Mouse (Mus musculus) bone marrow, adult 2 months (tissue): ENCODE results near the gene Gm525. TPM values are rescaled to one million over a fixed set of nuclear protein-coding genes. Genes with fewer than 3 reads are reported as not detected.

Experiments used
- H3K27ac ChIP-seq: fragments of 200-500 bp; 2 replicates; pipeline ENCODE4 v1.5.1; 2012; ENCODE audit warnings: low read depth, mild to moderate bottlenecking, control low read depth, inconsistent platforms, low read length; ENCODE audit not compliant: control insufficient read depth, poor library complexity, insufficient read depth
- H3K4me1 ChIP-seq: fragments of 200-500 bp; 2 replicates; pipeline ENCODE4 v1.6.1; 2011; ENCODE audit warnings: low read length; ENCODE audit not compliant: control insufficient read depth, insufficient read depth
- H3K4me3 ChIP-seq: fragments of 200-500 bp; replicated peaks from 2 replicates; pipeline ENCODE3; 2011; ENCODE audit warnings: mild to moderate bottlenecking, low read depth, low read length, control low read depth; ENCODE audit not compliant: control insufficient read depth
- CTCF ChIP-seq: fragments of 200-500 bp; IDR thresholded peaks from 2 replicates; pipeline ENCODE4 v1.5.1; 2011; ENCODE audit warnings: low read length, control low read depth; ENCODE audit not compliant: control insufficient read depth, insufficient read depth
- POLR2A ChIP-seq: fragments of 200-500 bp; IDR thresholded peaks from 2 replicates; pipeline ENCODE4 v1.6.1; 2011; ENCODE audit warnings: low read depth, mild to moderate bottlenecking, control low read depth, low read length, borderline replicate concordance; ENCODE audit not compliant: control insufficient read depth
- WGBS: fragments of 180-500 bp; shearing (Covaris S2); methylation state at CpG from one replicate; pipeline ENCODE4 v1.1.7; 2018; 5-methylcytosine and 5-hydroxymethylcytosine counted together
- polyA plus RNA-seq: library from polyadenylated mRNA; stranded (reverse); fragments of >200 nt; gene quantifications from 2 replicates; pipeline ENCODE4 v1.2.4, GENCODE M21; 2011; ENCODE audit warnings: low replicate concordance; ENCODE audit not compliant: missing spikeins, insufficient read depth, insufficient read length

Gene Gm525
- not detected in 2 replicates for polyA plus RNA-seq

DNA sequence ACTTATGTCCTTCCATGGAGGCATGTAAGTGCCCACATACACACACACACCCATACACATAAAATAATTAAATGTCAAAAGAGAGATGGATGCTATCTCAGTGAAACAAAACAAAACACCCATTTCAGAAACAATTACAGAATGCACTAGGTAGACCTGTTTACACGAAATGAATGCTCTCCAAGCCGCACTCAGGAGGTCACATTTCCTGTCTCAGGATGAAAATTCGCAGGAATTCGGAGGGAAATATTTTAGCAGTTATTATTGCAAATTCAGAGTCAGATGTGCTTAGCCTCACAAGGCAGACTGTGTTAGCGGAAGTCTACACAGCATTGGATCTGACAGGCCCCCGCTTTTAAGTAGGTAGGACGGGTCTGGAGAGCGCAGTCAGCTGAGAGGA, at the start of gene Gm525:
Gene Gm525, plus strand, starts transcription at position 301 of the 400 bp plus-strand sequence.
- no peaks in the 10 kb centered on the region; the same call in 1 of the 2 replicates for H3K4me1 ChIP-seq
- H3K4me3 ChIP-seq: no peak within 1 kb of the TSS
- H3K27ac ChIP-seq: no peak within 1 kb of the TSS
- TF ChIP-seq POLR2A (no peak), CTCF (no peak)
- 81% methylated on average over 8 of the region's 8 CpGs for WGBS

DNA sequence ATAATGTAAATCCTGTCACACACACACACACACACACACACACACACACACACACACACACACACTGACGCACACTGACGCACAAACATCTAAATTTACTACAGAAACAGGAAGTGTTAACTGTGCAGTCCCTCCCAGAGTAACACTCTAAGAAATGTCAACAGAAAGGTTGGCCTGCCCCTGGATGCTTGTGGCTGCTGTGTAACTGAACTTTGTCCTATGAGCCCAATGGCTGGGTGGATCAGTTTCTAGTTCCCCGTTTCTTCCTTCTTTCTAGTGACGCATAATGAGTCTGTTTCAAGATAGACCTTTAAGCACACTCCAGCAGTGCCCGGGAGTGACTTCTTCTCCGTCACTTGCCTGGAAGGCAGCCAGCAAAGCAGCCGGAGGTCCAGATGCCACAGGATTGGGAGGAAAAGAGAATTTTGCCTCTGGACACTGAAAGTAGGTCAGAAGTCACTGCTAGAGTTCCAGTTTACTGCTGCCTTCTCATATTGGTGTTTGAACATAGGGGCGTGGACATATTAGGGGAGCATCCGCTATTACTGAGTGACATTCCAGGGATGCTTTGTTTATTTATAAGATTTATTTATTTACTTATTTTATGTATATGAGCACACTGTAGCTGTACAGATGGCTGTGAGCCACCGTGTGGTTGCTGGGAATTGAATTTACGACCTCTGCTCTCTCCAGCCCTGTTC, 49.3 kb upstream of the Gm525 start:
- peak; percentile 10; the same call in 1 of the 2 replicates for TF ChIP-seq CTCF
- TF ChIP-seq POLR2A: no peak
- no peak overlapping the region for H3K4me3 ChIP-seq
- peak overlapping the region; percentile 81 for H3K27ac ChIP-seq
- no peaks in the 10 kb centered on the region; the same call in 1 of the 2 replicates for H3K4me1 ChIP-seq
- WGBS: 25% methylated on average over 11 of the region's 11 CpGs

DNA sequence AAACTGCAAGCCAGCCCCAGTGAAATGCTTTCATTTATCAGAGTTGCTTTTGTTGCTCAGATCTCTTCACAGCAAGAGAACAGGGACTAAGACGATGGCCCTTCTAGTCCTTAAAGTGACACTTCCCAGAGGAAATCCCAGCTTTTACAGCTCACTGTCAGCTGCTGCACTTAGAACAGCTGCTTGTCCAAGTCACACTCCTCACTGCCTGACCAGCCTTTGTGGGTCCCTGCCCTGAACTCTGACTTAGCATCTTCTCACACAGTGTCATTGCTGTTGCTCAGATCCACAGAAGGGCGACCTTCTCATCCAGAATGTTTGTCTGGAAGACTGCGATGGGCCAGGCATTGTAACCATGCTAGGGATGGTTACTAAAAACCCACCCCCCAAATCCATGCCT, 48.0 kb upstream of the Gm525 start:
- TF ChIP-seq CTCF: no peak
- 88% methylated on average over 3 of the region's 3 CpGs for WGBS
- Histone ChIP-seq H3K4me1 (no peaks in the 10 kb centered on the region; the same call in 1 of the 2 replicates), H3K27ac (no peak overlapping the region), H3K4me3 (no peak overlapping the region)

DNA sequence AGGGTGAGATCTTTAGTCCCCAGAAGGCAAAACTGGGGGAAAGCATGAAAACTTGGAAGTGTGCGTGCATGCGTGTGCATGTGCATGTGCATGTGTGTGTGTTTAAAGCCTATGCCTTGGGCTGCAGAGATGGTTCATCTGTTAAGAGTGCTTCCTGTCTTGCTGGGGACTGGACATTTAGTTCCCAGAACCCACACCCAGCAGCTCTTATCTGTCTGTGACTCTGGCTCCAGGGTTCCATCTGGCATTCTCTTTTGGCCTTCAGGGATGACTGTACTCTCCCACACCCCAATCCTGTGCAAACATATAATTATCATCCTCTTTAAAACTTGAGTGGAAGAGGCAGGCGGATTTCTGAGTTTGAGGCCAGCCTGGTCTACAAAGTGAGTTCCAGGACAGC, 47.5 kb upstream of the Gm525 start:
- WGBS: 81% methylated on average over 3 of the region's 3 CpGs
- no peak overlapping the region for H3K4me3 ChIP-seq
- H3K27ac ChIP-seq: no peak overlapping the region
- H3K4me1 ChIP-seq: no peaks in the 10 kb centered on the region; the same call in 1 of the 2 replicates
- TF ChIP-seq POLR2A (no peak), CTCF (no peak)

DNA sequence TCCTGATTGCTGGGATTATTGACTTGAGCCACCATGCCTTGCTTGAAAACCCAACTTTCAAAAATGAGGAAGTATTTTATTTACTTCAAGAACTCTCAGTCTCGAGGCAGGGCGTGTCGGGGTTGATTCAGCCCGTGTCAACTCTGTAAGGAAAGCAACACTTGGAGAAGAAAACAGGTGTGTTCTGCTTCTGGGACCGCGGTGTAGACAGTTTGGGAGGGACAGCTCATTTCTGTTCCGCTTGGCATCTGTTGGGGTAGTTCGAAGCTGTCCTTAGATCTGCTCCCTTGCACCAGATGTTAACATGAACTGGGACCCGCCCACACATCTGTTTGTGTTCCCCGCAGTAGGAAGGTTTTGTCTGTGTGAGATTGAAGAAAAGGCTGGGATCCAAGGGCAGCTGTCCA, 45.7 kb upstream of the Gm525 start:
- Histone ChIP-seq H3K4me1 (no peaks in the 10 kb centered on the region; the same call in 1 of the 2 replicates), H3K4me3 (peak overlapping the region; percentile 36), H3K27ac (peak overlapping the region; percentile 79)
- WGBS: 7% methylated on average over 10 of the region's 10 CpGs
- TF ChIP-seq POLR2A: no peak

DNA sequence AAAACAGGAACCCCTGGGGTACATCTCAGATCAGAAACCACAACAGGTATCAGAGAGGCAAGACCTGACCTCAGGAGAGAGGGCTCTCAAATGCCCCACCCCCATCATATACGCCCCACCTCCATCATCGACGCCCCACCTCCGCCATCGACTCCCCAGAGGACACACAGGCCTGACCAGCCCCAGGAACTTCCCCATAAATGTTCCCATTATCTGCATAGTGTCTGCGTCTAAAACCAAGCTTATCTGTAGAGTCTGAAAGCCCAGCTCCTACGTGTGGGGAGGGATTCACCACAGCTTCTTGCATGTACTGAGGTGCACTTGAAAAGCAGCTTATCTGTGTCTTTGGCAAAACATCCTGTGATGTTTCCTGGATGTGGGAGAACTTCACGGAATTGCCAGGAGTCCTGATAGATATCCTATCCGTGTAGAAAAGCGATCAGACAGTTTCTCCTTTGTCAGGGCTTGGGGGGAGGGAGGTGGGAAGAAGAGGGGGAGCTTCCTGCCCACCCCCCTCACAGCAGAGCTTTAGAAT, 44.7 kb upstream of the Gm525 start:
- TF ChIP-seq CTCF: no peak
- TF ChIP-seq POLR2A: no peak
- Histone ChIP-seq H3K4me1 (no peaks in the 10 kb centered on the region; the same call in 1 of the 2 replicates), H3K27ac (peak overlapping the region; percentile 79; the same call in 1 of the 2 replicates), H3K4me3 (no peak overlapping the region)
- 9% methylated on average over 10 of the region's 10 CpGs for WGBS

DNA sequence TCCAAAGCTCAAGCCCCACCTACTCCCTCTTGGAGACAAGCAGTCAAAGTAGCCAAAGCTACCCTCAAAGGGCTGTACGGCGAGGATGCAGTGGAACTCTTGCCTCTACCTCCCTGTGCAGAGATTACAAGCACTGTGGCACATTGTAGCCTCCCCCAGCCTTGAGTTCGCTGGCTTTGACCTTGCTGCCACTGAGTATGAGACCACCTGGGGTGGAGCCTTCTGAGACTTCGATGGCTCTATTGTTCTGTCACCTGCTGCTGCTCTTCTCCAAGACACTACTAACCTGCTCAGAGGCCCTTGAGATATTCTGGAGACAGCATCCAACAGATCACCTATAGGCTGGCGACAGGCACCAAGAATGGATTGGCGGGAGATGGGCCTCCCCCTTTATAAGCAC, 43.1 kb upstream of the Gm525 start:
- H3K4me3 ChIP-seq: no peak overlapping the region
- TF ChIP-seq POLR2A (no peak), CTCF (no peak)
- H3K27ac ChIP-seq: no peak overlapping the region
- WGBS: 91% methylated on average over 6 of the region's 6 CpGs
- H3K4me1 ChIP-seq: no peaks in the 10 kb centered on the region; the same call in 1 of the 2 replicates

DNA sequence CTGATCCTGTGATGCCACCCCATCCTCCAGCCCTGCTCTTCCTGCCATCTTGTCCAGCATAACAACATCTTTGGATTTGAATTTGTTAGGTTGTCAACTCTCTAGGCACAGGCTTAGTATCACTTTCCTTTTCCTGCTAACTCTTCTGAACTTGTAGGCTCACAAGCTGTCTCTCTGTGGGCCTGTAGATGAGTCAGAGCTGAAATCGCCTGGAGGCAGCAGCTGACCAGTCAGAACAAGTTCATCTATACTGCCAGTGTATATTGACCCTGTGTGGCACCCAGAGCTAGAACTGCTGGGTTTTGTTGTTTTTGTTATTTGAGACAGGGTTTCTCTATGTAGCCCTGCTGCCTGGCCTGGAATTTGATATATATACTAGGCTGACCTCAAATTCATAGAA, 42.5 kb upstream of the Gm525 start:
- WGBS: 79% methylated on average over 1 of the region's 1 CpGs
- H3K27ac ChIP-seq: no peak overlapping the region
- TF ChIP-seq CTCF (no peak), POLR2A (no peak)

More for the DNA sequence above, 42.5 kb upstream of the Gm525 start:
- H3K4me3 ChIP-seq: no peak overlapping the region
- H3K4me1 ChIP-seq: no peaks in the 10 kb centered on the region; the same call in 1 of the 2 replicates
